Mouse (Mus musculus) limb, embryonic 10.5 days (tissue): Measurements from ENCODE around the gene Hhatl. TPM values are rescaled to one million over a fixed set of nuclear protein-coding genes. Genes with fewer than 3 reads are reported as not detected.

Experiments
- DNase-seq: peaks from one replicate; pipeline ENCODE4 v3.0.0-alpha.2; 2017; ENCODE audit warnings: low spot score
- H3K27ac ChIP-seq: fragments of 300-500 bp; sonication (generic); 2 replicates; pipeline ENCODE4 v1.5.1; 2016; ENCODE audit warnings: mild to moderate bottlenecking
- H3K27me3 ChIP-seq: fragments of 300-500 bp; sonication (generic); 2 replicates; pipeline ENCODE4 v1.6.1; 2016; ENCODE audit warnings: low read depth, mild to moderate bottlenecking; ENCODE audit not compliant: poor library complexity, severe bottlenecking
- H3K36me3 ChIP-seq: fragments of 300-500 bp; sonication (generic); 2 replicates; pipeline ENCODE4 v1.6.1; 2016; ENCODE audit warnings: mild to moderate bottlenecking, moderate library complexity
- H3K4me1 ChIP-seq: fragments of 300-500 bp; sonication (generic); 2 replicates; pipeline ENCODE4 v1.6.1; 2016
- H3K4me3 ChIP-seq: fragments of 300-500 bp; sonication (generic); 2 replicates; pipeline ENCODE4 v1.5.1; 2016; ENCODE audit warnings: mild to moderate bottlenecking, moderate library complexity
- H3K9me3 ChIP-seq: fragments of 300-500 bp; sonication (generic); replicated peaks from 2 replicates; pipeline ENCODE4 v1.6.1; 2016; ENCODE audit warnings: mild to moderate bottlenecking
- WGBS: fragments of 180-500 bp; shearing (Covaris S2); methylation state at CpG from one replicate; pipeline ENCODE4 v1.1.7; 2016; 5-methylcytosine and 5-hydroxymethylcytosine counted together
- polyA plus RNA-seq: library from polyadenylated mRNA; unstranded; fragments of >200 nt; fragmentation: Nextera tagmentation; extraction: Ambion mirVana; gene quantifications from 2 replicates; pipeline ENCODE4 v1.2.1, GENCODE M21; 2016

Gene Hhatl
- polyA plus RNA-seq, 1 experiment from 2014 or later = not detected

DNA sequence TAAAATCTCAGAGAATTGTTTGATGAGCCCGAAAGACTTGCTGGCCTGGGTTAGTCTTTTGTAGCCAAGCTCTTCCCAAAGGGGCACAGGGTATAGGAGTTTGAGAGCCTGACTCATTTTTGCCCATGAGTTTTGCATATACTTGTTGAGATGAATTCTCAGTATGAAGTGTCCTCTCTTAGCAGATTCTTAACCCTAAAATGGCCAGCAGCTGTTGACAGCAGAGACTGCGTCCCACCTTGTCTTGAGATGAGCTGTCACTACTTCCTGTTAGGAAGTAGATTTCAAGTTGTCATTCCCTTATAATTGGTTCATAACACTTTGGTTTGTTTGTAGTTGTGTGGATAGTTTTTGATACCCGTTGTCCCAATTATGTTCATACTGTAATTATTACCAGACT is 51.1 kb downstream of the Hhatl start:
- WGBS = 93% methylated on average over 3 of the region's 3 CpGs

DNA sequence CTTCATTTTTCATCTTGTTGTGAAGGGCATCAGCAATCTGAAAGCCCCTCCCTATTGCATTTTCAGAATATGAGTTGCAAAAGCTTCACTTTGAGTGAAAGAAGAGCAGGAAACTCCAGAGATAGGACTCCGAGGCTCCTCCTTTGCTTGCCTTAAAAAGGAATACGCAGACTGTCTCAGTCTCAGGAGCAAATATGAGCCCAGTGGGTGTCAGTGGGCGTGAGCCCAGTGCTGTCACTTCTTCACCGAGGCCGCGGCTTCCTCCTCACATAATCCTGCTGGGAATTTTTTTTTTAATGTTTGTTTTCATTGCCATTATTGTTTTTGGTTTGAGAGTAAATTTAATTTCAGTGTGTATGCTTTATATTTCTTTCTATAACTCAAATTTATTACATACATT is 51.8 kb downstream of the Hhatl start:
- Histone ChIP-seq H3K9me3 (no peaks in the 10 kb centered on the region), H3K36me3 (peaks cover 79% of the 10 kb centered on the region), H3K4me3 (no peak overlapping the region), H3K4me1 (no peaks in the 10 kb centered on the region), H3K27ac (no peak overlapping the region), H3K27me3 (no peaks in the 10 kb centered on the region)
- 94% methylated on average over 6 of the region's 6 CpGs for WGBS
- DNase-seq = no peak

More for the DNA sequence above, 51.1 kb downstream of the Hhatl start:
- DNase-seq = no peak
- peaks cover 79% of the 10 kb centered on the region for H3K36me3 ChIP-seq
- no peak overlapping the region for H3K27ac ChIP-seq
- H3K4me3 ChIP-seq = no peak overlapping the region
- H3K27me3 ChIP-seq = no peaks in the 10 kb centered on the region
- H3K4me1 ChIP-seq = no peaks in the 10 kb centered on the region
- H3K9me3 ChIP-seq = no peaks in the 10 kb centered on the region

Other genes with a start within 250 kb of the Hhatl start
- not detected in 2 replicates for gene Lyzl4, start 150.4 kb downstream of the Hhatl start, polyA plus RNA-seq
- 0.14 and 0.49 TPM in 2 replicates for gene Vipr1, start 149.8 kb downstream of the Hhatl start, polyA plus RNA-seq
- gene Sec22c, start 87.0 kb downstream of the Hhatl start, polyA plus RNA-seq = 10.9 and 12.6 TPM in 2 replicates
- gene Ss18l2, start 82.2 kb downstream of the Hhatl start, polyA plus RNA-seq = 93.9 and 94.8 TPM in 2 replicates
- gene Nktr, start 73.3 kb downstream of the Hhatl start, polyA plus RNA-seq = 47.2 and 58.8 TPM in 2 replicates
- 4.4 and 7.0 TPM in 2 replicates for gene Zfp651, start 33.2 kb downstream of the Hhatl start, polyA plus RNA-seq
- 0.10 and 0.71 TPM in 2 replicates for gene Klhl40, start 14.9 kb downstream of the Hhatl start, polyA plus RNA-seq
- 0.36 and 0.38 TPM in 2 replicates for gene Ccdc13, start 47.0 kb upstream of the Hhatl start, polyA plus RNA-seq
- 174 and 201 TPM in 2 replicates for gene Higd1a, start 65.9 kb upstream of the Hhatl start, polyA plus RNA-seq
- gene Ackr2, start 105.8 kb upstream of the Hhatl start, polyA plus RNA-seq = 0.16 TPM in 1 of 2 replicates, not detected in the other
- gene Cyp8b1, start 123.8 kb upstream of the Hhatl start, polyA plus RNA-seq = not detected in 2 replicates
- gene Fam198a, start 158.5 kb upstream of the Hhatl start, polyA plus RNA-seq = 0.40 and 0.65 TPM in 2 replicates
- gene Pomgnt2, start 204.6 kb upstream of the Hhatl start, polyA plus RNA-seq = 11.5 and 12.5 TPM in 2 replicates